Mouse (Mus musculus) erythroid progenitor cell, adult 5-6 weeks (primary cell): ENCODE data around the gene Baz2b. TPM values are rescaled to one million over a fixed set of nuclear protein-coding genes. Genes with fewer than 3 reads are reported as not detected.

Source experiments
- ATAC-seq: replicated peaks from 2 replicates; pipeline ENCODE4 v1.8.0; 2016; ENCODE audit warnings: moderate number of reproducible peaks, mild to moderate bottlenecking, moderate TSS enrichment, inconsistent platforms; ENCODE audit not compliant: poor library complexity, low FRiP score, severe bottlenecking
- total RNA-seq, 2 experiments: library from RNA; stranded (forward) in 1 of 2; stranded (reverse) in 1 of 2; fragments of 150-400 nt in 1 of 2; fragments of 186-747, 209-891 nt in 1 of 2; gene quantifications; 2 replicates each; pipeline versions ENCODE4 v1.2.3 to v1.2.4; 2015 to 2017; ENCODE audit warnings: low replicate concordance in 2 of 2

The Baz2b gene
- total RNA-seq, 2 experiments from 2014 or later = 80.9 to 104 TPM

DNA sequence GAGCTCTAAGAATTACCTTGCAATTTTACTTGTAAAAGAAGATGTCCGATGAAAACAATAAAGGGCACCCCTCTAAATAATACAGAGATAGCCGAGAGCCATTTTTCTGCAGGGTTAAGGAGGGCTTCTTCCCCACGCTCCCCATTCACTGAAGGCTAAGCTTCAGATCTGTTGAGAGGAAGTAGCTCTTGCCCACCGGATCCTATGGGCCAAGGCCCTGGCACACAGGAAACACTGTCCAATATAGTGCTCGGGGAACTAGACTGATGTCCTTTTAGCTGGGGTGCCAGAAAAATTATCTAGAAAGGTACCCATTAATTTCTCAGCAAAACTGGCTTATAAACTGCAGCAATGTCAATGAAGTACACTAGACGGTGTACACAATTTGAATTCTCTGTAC is 233.9 kb downstream of the Baz2b start:
- ATAC-seq = no peak

DNA sequence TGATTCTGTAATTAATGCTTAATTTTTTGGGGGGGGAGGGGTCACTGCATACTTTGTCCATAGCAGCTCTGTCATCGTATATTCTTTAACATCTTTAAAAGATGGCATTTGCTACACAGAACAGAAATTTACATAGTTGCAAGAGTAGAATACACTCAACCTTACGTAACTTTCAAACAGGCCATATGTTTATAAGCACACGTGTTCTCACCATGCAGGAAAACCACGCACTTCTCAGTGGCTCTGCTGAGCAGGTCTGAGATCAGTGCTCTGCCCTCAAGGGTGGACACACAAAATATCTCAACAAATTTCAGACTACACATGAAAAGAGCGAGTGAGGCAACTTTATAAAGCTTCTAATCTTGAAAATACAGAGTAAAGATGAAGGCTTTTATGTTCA is 235.7 kb downstream of the Baz2b start:
- no peak for ATAC-seq

DNA sequence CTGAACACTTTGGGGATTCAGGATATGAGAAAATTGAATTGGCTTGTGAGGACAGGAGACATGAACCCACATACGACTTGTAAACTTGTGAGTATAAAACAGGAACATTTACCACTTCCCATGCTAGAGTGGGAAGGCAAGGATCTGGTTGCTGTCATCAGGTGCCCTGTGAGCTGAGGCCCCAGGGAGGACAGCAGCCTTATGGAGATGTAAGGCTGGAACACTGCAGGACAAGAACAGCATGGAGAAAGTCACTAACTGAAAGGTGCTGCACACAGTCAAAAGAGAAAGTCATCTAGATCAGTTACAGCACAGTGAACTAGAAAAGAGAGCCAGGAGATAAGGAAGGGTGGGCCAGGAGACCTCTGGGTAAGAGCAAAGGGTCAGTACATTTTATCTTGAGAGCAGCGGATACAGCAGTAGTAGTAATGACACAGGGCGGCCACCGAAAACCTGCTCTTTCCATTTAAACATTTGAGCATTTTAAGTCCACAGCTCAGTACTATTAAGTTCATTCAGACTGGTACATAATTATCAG is 236.5 kb downstream of the Baz2b start:
- no peak for ATAC-seq

- ATAC-seq = no peak
Measured at GRCm38 (mm10) chr2:59970511-59970910, 239.1 kb downstream of the Baz2b start.

- ATAC-seq = no peak
Measured at GRCm38 (mm10) chr2:59969099-59969498, 240.5 kb downstream of the Baz2b start.

- ATAC-seq = no peak
Measured at GRCm38 (mm10) chr2:59968593-59968992, 241.0 kb downstream of the Baz2b start.

DNA sequence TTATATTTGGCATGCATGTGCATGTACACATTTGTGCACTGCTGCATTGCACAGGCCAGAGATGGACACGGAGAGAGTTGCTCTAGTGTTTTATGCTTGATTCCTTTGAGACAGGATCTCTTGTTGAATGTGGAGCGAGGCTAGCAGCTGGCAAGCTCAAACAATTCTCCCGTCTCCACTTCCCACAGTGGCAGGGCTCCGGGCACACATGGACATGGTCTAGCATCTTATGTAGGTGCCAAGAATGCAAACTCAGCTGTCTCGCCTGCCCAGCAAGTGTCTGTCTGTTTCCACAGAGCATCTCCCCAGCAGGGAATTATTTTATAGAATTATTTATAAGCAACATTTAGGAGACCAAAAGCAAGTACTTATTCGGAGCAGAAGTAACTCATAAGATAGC is 243.2 kb downstream of the Baz2b start:
- no peak for ATAC-seq

- ATAC-seq = no peak
Measured at GRCm38 (mm10) chr2:59963011-59963410, 246.6 kb downstream of the Baz2b start.

DNA sequence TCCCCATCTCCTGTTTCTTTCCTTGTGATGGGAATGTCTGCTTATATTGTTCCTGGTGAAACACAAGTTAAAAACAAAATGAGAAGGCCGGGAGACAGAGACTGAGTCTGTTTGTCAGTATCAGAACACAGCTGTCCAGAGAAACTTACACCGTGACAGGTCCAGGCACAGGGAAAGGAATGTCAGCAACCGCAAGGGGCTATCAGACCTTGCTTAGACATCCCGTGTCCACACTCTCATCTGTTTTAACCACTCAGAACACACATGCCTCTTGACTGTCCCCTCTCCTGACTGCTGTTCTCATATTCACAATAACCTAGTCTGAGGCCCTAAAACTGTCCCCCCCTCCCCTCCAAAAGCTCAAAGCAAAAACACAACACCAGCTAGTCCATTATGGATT is 247.1 kb downstream of the Baz2b start:
- no peak for ATAC-seq

GRCm38 (mm10) chr2:59960495-59960772 is 249.2 kb downstream of the Baz2b start:
- no peak for ATAC-seq

DNA sequence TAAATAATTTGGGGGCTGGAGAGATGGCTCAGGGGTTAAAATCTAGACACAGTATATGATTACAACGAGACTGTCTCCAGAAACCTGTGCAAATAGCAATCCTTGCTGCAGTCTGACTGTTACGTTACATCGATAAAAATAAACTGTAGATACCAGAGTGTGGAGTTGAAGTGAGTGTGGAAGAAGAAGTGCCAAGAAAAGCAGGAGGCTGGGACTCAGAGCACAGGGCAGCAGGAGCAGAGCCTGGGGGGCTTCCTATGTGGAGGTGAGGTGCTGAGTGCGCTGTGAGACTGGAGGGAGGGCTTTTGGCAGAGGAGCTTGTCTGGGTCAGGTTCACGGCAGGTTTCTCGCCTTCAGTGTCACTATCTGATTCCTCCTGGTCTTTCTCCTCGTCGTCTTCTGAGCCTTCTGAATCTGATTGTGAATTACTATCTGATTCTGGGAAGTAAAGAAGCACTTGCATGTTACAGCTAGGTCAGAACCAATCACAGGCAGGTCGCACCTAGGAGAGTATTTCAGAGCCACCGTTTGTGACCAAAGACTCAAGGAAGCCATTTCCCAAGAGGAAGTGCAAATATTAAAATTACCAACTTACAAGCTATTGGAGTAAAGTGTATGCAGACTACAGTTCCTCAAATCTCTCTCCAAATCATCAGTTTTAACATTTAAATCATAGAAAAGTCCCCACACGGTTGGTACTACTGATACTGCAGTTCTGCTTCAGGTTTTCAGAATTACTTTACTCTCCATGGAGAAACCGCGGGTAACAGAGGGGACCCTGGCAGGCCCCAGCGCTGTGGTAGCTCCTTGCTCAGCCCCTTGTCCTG is 249.8 kb downstream of the Baz2b start:
- no peak for ATAC-seq

DNA sequence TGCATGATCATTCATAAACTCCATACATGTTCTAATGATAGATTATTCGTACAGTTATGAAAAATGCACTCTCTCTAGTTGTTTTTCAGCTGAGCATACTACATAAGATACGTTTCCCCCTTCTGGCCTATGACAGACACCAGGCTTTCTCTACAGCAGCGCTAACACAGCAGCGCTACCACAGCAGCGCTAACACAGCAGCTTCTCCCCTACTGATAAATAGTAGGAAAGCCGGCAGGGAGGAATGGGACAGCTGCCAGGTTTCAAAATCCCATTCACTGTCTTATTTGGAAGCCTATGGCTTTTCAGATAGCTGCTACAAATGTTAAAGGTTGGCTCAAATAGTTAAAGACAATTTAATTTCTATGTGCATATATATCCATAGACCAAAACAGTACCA is 251.1 kb downstream of the Baz2b start:
- ATAC-seq = no peak

DNA sequence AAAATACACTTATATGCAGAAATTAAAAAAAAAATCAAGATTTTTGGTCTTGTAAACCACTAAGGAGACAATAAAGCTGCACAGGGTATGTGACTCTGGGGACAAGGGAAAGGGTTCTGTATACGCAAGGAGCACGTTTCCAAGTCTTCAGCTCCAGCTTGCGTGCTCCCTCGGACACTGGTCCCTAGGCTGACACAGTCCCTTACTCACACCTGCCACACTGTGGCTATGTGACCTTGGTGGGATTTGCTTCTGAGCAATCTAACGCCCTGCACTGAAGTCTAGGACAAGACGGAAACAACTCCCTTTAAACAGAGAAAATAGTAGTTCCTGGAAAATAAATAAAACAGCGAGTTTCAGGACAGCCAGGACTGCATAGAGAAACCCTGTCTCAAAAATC is 253.7 kb downstream of the Baz2b start:
- no peak for ATAC-seq

GRCm38 (mm10) chr2:59954791-59955190 is 254.8 kb downstream of the Baz2b start:
- no peak for ATAC-seq

GRCm38 (mm10) chr2:59952286-59953014 is 257.2 kb downstream of the Baz2b start:
- no peak for ATAC-seq

GRCm38 (mm10) chr2:59951706-59952105 is 257.9 kb downstream of the Baz2b start:
- no peak for ATAC-seq

- ATAC-seq = no peak
Measured at GRCm38 (mm10) chr2:59951127-59951526, 258.5 kb downstream of the Baz2b start.

- no peak for ATAC-seq
Measured at GRCm38 (mm10) chr2:59936296-59936695, 273.3 kb downstream of the Baz2b start.

- no peak for ATAC-seq
Measured at GRCm38 (mm10) chr2:59933129-59933528, 276.5 kb downstream of the Baz2b start.

DNA sequence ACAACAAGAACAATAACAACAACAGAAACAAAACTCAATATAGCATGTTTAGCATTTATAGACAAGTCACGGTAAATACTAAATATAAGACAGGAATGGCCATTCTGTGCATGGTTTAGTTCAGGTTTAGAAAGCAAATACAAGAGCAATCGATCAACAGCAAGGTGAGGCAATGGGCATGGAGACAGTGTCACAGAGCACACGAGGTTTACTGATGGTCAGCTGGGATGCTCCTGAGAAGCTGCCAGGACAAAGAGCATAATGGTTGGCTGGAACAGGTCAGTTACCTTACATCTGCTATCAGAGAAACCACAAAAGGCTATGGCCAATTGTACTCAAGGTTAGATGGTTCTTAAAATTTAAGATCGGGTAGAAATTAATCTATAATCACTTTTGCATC is 277.4 kb downstream of the Baz2b start:
- ATAC-seq = no peak

GRCm38 (mm10) chr2:59913610-59914009 is 296.0 kb downstream of the Baz2b start:
- no peak for ATAC-seq
